Mouse (Mus musculus): Measurements from ENCODE around the gene Gm6351.
"Not testable (repeated sequence)": the region's sequence is repeated elsewhere in the genome, so short reads cannot be mapped to it uniquely, and the experiment has no call there.

Gene Gm6351

DNA sequence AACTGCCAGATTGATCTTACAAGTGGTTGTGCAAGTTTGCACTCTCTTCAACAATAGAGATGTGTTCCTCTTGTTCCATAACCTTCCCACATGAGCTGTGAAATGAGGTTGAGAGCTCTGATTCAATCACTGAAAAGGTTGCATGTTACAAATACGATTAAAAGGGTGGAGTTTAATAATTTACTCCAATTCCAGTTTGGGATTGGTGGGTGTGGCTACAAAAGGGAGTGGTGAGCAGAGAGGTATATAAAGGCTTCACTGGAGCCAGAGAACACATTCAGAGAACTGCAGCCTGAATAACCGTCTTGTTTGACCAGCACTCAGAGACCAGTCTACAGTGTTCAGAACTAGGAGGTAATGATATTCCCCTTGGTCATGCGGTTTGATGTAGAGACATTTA, at the start of gene Gm6351:
TSS of gene Gm6351 (plus strand) at position 301 of the 400 bp plus-strand sequence.
- DNase-seq = not testable (repeated sequence)

DNA sequence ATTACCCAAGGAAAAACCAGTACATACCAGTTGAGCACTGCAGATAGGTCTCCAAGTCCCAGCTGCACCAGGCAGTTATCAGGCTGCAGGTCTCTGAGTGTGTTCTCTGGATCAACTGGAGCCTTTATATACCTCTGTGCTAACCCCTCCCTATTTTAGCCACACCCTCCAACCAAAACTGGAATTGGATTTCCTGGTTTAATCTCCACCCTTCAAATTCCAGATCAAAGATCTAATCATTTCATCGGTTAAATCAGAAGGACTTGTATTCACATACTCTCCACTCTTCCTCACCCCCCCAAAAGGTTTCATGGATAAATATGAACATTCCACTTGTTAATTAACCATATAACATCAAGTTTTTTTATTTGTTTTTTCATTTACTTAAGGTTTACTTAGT, 5.7 kb upstream of the Gm6351 start, which contains the start of gene BC061212:
TSS of gene BC061212 (minus strand) at position 101 of the 400 bp plus-strand sequence.
- DNase-seq = not testable (repeated sequence)

Measured in retina, postnatal 1 day (tissue).